Mouse (Mus musculus) hindbrain, embryonic 10.5 days (tissue): ENCODE measurements around the gene Cox7a2. TPM values are rescaled to one million over a fixed set of nuclear protein-coding genes. Genes with fewer than 3 reads are reported as not detected.

Source experiments
- DNase-seq: peaks from one replicate; pipeline ENCODE4 v3.0.0-alpha.2; 2017; ENCODE audit warnings: low spot score
- H3K27ac ChIP-seq: fragments of 300-500 bp; sonication (generic); 2 replicates; pipeline ENCODE4 v1.5.1; 2016; ENCODE audit warnings: mild to moderate bottlenecking, moderate library complexity
- H3K27me3 ChIP-seq: fragments of 300-500 bp; sonication (generic); 2 replicates; pipeline ENCODE4 v1.6.1; 2016; ENCODE audit warnings: mild to moderate bottlenecking; ENCODE audit not compliant: poor library complexity, insufficient read depth, severe bottlenecking
- H3K36me3 ChIP-seq: fragments of 300-500 bp; sonication (generic); 2 replicates; pipeline ENCODE4 v1.6.1; 2016; ENCODE audit warnings: mild to moderate bottlenecking, moderate library complexity
- H3K4me1 ChIP-seq: fragments of 300-500 bp; sonication (generic); replicated peaks from 2 replicates; pipeline ENCODE4 v1.6.1; 2016; ENCODE audit warnings: mild to moderate bottlenecking
- H3K4me3 ChIP-seq: fragments of 300-500 bp; sonication (generic); 2 replicates; pipeline ENCODE4 v1.5.1; 2016; ENCODE audit warnings: mild to moderate bottlenecking, moderate library complexity
- H3K9me3 ChIP-seq: fragments of 300-500 bp; sonication (generic); 2 replicates; pipeline ENCODE4 v1.6.1; 2016; ENCODE audit warnings: mild to moderate bottlenecking, moderate library complexity
- WGBS: fragments of 180-500 bp; shearing (Covaris S2); methylation state at CpG from one replicate; pipeline ENCODE4 v1.1.7; 2016; 5-methylcytosine and 5-hydroxymethylcytosine counted together
- polyA plus RNA-seq: library from polyadenylated mRNA; unstranded; fragments of >200 nt; fragmentation: Nextera tagmentation; extraction: Ambion mirVana; gene quantifications from 2 replicates; pipeline ENCODE4 v1.2.1, GENCODE M21; 2016

The Cox7a2 gene
- polyA plus RNA-seq, 1 experiment from 2014 or later: 753 TPM

DNA sequence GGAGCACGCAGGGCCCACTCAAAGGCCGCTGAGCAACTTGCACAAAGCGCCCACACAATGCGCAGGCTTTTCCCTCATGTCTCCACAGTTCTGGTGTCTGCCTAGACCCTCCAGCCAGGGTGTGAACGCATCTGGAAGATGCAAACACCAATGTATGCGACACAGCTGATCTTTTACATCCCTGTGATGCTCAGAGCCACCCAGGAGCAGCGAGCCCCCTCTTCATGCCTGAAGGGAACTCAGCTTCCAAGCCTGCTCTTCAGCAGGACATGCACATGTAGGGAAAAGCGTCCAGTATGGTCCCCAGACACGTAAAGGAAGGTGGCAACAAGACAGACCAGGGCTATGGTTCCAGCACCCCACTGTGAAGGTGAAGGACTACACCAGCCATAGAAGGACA lies 39.5 kb downstream of the Cox7a2 start:
- DNase-seq: peak; percentile 42
- H3K27me3 ChIP-seq: peaks cover 61% of the 10 kb centered on the region
- peak overlapping the region; percentile 59 for H3K4me3 ChIP-seq
- H3K36me3 ChIP-seq: no peaks in the 10 kb centered on the region
- no peak overlapping the region for H3K27ac ChIP-seq
- 24% methylated on average over 9 of the region's 9 CpGs for WGBS
- H3K9me3 ChIP-seq: peaks cover 4% of the 10 kb centered on the region; the same call in 1 of the 2 replicates
- H3K4me1 ChIP-seq: peaks cover 36% of the 10 kb centered on the region

DNA sequence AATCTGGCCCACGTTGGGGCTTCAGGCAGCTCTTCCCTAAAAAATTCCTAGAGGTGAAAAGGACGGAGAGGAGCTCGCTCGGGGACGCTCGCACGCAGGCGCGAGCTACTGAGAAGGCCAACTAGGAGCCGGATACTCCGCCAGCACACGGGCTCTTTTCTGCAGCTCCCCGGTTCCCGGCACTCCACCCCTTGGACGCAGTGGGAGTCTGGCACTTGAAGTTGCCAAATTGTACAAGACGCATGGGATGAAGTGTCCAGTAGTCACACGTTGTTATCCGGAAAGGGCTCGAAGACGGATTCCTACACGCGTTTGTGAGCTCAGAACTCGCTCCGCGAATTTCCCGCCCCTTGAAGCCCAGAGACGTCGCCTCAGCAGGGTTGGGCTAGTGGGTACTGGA lies 40.2 kb downstream of the Cox7a2 start:
- Histone ChIP-seq H3K4me3 (peak overlapping the region; percentile 59), H3K27ac (peak overlapping the region; percentile 60), H3K4me1 (peaks cover 43% of the 10 kb centered on the region), H3K36me3 (no peaks in the 10 kb centered on the region), H3K27me3 (peaks cover 66% of the 10 kb centered on the region), H3K9me3 (peaks cover 4% of the 10 kb centered on the region; the same call in 1 of the 2 replicates)
- under 1% methylated on average over 28 of the region's 28 CpGs for WGBS
- peak; percentile 56 for DNase-seq

DNA sequence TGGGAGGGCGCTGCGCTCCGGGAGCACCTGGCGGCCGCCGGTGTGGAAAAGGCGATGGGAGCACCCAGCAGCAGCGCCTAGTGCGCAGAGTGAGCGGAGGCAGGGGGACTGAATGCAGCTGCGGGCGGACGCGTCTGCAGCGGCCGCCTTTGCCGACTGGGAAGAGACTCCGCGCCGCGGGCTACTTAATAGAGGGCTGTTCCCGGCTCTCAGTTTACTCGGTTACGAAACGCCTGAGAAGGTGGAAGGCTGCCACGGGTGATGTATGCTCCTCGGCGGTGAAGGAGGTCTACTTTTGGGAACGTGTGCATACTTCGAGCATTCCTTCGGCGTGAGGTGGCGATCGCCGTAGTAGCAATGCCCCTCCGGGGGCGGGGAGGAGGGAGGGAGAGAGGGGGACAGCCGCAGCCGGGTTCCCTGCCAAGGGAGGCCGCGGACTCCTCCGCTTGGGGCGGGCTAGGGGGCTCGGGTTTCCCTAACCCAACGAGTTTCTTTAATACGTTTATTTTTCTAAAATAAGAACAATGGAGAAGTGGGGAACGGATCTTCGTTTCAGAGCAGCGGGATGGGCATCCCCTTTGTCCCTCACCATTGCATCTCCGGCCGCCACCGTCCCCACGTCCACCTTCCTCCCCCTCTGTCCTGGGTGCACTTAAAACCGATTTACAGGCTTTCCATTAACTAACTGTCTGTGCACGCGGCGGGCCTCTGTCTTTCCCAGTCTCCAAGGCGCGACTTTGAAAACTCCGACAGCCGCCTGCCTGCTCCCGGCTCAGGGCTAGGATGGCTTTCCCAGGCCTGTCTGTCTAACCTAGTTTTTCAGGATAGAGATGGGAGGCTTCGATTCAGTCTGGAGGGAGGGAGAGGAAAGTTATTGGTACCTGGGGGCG lies 41.0 kb downstream of the Cox7a2 start, which contains the start of gene Col12a1:
Gene Col12a1, minus strand, starts transcription at position 351 of the 890 bp plus-strand sequence.
- Histone ChIP-seq H3K4me3 (peak within 1 kb of the TSS; percentile 59), H3K36me3 (no peaks in the 10 kb centered on the region), H3K9me3 (peaks cover 4% of the 10 kb centered on the region; the same call in 1 of the 2 replicates), H3K27me3 (peaks cover 64% of the 10 kb centered on the region), H3K27ac (peak within 1 kb of the TSS; percentile 60), H3K4me1 (peaks cover 46% of the 10 kb centered on the region)
- under 1% methylated on average over 64 of the region's 64 CpGs for WGBS
- peak; percentile 71 for DNase-seq

DNA sequence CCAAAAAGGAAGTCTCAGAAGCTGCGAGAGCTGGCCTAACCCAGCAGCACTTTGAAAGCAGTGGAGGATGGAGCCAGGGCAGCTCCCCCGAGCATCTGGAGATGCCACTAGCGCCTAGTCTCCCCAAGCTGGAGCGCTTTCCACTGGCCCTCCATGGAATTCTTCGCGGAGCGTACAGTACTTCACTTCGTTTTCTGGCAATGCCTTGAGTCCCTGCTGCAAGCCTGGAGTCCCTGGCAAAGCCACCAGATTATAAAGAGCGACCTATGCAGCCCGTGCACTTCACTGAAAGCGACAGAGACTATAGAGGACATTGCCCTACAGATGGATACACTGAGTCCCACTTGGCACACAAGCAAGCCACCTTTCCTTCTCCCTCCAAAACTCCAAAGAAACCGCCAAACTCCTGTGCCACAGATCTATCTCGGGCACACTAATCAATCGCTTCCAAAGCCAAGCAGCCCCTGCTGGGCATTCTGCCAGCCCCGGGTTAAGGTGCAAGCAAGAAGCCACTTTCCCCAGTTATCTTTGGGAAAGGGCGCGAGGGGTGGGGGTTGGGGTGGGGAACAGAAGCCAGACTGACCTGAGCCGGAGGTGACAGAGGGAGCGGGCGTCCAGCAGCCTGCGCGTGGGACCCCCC lies 41.7 kb downstream of the Cox7a2 start:
- Histone ChIP-seq H3K27ac (peak overlapping the region; percentile 60), H3K36me3 (no peaks in the 10 kb centered on the region), H3K9me3 (peaks cover 4% of the 10 kb centered on the region; the same call in 1 of the 2 replicates), H3K27me3 (peaks cover 67% of the 10 kb centered on the region), H3K4me1 (peaks cover 46% of the 10 kb centered on the region), H3K4me3 (peak overlapping the region; percentile 59)
- under 1% methylated on average over 22 of the region's 22 CpGs for WGBS
- no peak for DNase-seq

DNA sequence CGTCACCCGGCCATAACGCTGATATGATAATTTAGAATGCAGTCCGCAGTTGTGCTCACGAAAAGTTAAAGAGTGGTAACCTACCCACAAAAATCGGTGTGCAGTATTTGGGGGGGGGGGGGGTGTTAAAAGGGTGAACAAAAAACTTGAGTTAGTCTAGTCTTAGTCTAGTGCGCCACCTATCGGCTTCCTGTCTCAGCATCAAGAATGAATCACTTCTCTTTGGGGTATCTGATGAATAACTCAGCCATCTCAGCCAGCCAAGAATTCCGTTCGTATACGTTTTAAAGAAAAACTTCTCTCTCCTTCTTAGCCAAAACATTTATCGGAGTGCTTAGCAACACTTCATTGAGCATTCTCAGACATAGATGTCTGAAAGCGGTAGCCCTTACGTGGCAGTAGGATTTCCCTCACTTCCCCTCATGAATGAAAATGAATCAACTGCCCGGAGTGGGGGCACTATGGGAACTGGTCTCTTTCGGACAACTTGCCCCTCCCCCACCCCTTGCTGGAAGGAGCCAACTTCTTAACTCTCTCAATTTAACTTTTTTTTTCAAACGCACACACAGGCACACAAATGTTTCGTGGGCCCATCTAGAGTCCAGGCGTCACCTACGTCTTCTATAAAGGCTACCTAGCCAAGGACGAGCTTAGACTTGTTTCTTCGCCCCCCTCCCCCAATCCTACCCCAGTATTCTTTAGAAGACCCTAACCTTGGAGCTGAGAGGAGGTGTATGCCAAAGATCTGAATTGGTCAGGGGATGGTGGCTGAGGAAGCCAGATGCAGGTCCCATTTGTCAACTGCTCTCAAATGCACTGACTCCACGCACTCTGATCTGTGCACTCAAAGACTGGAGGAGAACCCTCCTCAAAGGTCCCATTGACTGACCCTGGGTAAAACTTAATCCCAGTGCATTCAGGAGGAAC lies 42.5 kb downstream of the Cox7a2 start:
- peak; percentile 69 for DNase-seq
- H3K9me3 ChIP-seq: peaks cover 4% of the 10 kb centered on the region; the same call in 1 of the 2 replicates
- H3K36me3 ChIP-seq: no peaks in the 10 kb centered on the region
- H3K4me3 ChIP-seq: peak overlapping the region; percentile 59
- peaks cover 67% of the 10 kb centered on the region for H3K27me3 ChIP-seq
- 0 out of 2 replicates have a peak overlapping the region, but pooled peaks have one; percentile 16 for H3K27ac ChIP-seq
- peaks cover 46% of the 10 kb centered on the region for H3K4me1 ChIP-seq
- 7% methylated on average over 23 of the region's 23 CpGs for whole genome bisulfite sequencing

DNA sequence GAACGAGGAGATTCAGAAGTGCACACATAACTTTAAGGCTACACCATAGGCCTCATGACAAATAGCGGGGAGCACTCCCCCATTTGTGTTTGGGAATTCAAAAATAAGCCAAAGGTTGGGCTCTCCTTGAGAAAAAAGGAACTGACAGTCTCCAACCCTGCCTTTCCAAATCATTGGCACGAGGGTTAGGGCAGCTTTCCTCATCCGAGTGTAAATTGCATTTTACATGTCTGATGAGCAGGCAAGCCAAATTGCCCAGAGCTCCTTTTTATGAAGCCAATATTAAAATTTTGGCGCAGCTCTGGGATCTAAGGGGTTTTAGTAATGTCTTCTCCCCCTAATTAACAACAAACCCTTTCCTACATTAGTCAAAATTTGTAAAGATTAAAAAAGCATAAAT lies 43.2 kb downstream of the Cox7a2 start:
- 47% methylated on average over 5 of the region's 5 CpGs for WGBS
- H3K4me3 ChIP-seq: peak overlapping the region; percentile 59; the same call in 1 of the 2 replicates
- no peaks in the 10 kb centered on the region for H3K9me3 ChIP-seq
- peaks cover 46% of the 10 kb centered on the region for H3K4me1 ChIP-seq
- H3K27ac ChIP-seq: no peak overlapping the region
- H3K27me3 ChIP-seq: peaks cover 62% of the 10 kb centered on the region
- DNase-seq: no peak
- H3K36me3 ChIP-seq: no peaks in the 10 kb centered on the region

DNA sequence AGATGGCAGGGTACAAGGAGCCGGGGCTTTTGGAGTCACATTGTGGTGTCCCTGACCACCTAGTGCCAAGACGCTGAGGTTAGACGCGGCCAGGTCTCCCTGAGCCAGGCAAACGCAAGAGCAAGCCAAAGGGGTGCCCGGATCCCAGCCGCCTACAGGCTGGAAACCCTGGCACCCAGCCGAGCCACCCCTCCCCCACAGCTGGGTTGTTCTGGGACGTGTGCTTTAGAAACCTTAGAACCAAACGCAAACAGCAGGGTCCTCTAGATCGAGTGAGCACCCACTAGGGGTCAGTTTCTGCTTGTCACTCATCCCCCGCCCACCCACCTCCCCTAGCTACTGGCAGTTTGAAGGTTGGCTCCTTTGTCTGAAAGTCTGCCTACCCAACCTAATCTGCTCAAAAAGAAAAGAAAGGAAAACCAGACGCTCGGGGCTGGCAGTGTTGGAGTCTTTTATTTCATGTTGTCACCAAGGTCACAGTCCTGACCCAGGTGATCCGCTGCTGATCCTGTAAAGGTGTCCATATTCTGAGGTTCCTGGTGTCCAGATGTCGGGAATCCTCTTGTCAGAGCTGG lies 45.1 kb downstream of the Cox7a2 start:
- peak overlapping the region; percentile 37 for H3K4me3 ChIP-seq
- WGBS: 3% methylated on average over 16 of the region's 16 CpGs
- peaks cover 44% of the 10 kb centered on the region for H3K27me3 ChIP-seq
- peak; percentile 43 for DNase-seq
- H3K27ac ChIP-seq: peak overlapping the region; percentile 40
- no peaks in the 10 kb centered on the region for H3K9me3 ChIP-seq
- peaks cover 34% of the 10 kb centered on the region for H3K4me1 ChIP-seq
- no peaks in the 10 kb centered on the region for H3K36me3 ChIP-seq

Other genes starting within 250 kb of the Cox7a2 start
- 5.8 and 9.0 TPM in 2 replicates for gene Col12a1, start 41.0 kb downstream of the Cox7a2 start, polyA plus RNA-seq
- 60.7 and 61.2 TPM in 2 replicates for gene Tmem30a, start 33.6 kb upstream of the Cox7a2 start, polyA plus RNA-seq